Mouse (Mus musculus): ENCODE results near the gene Vac14.

GRCm38 (mm10) chr8:110633814-110634213, 15.4 kb downstream of the Vac14 start:
- TF ChIP-seq GATA1 (IDR thresholded peaks at IDR 0.05; ENCODE audit: low read length): no peak
- no peak for TF ChIP-seq TAL1 (IDR thresholded peaks at IDR 0.05; ENCODE audit: low read length)
